Mouse (Mus musculus) midbrain, embryonic 11.5 days (tissue): ENCODE data around the gene Lrrc4c. TPM values are rescaled to one million over a fixed set of nuclear protein-coding genes. Genes with fewer than 3 reads are reported as not detected.

Experiments
- ATAC-seq: fragments of 200-750 bp; cut with Nextera tagmentation; 2 replicates; pipeline ENCODE4 v1.8.0; 2017; ENCODE audit warnings: moderate TSS enrichment, moderate library complexity; ENCODE audit not compliant: low FRiP score
- DNase-seq: peaks from one replicate; pipeline ENCODE4 v3.0.0; 2015; ENCODE audit warnings: low spot score; ENCODE audit errors: missing footprints
- H3K27ac ChIP-seq: fragments of 300-500 bp; sonication (generic); 2 replicates; pipeline ENCODE4 v1.5.1; 2014; ENCODE audit warnings: low read depth, low read length
- H3K27me3 ChIP-seq: fragments of 300-500 bp; sonication (generic); 2 replicates; pipeline ENCODE4 v1.6.1; 2014; ENCODE audit warnings: mild to moderate bottlenecking, low read length, moderate library complexity, mixed read lengths; ENCODE audit not compliant: control insufficient read depth, insufficient read depth
- H3K36me3 ChIP-seq: fragments of 300-500 bp; sonication (generic); 2 replicates; pipeline ENCODE4 v1.6.1; 2014; ENCODE audit warnings: mild to moderate bottlenecking, low read length, moderate library complexity, mixed read lengths; ENCODE audit not compliant: control insufficient read depth, insufficient read depth
- H3K4me1 ChIP-seq: fragments of 300-500 bp; sonication (generic); 2 replicates; pipeline ENCODE4 v1.6.1; 2014; ENCODE audit warnings: low read length; ENCODE audit not compliant: control insufficient read depth, insufficient read depth
- H3K4me2 ChIP-seq: fragments of 300-500 bp; sonication (generic); 2 replicates; pipeline ENCODE4 v1.6.1; 2014; ENCODE audit warnings: mild to moderate bottlenecking, moderate library complexity
- H3K4me3 ChIP-seq: fragments of 300-500 bp; sonication (generic); 2 replicates; pipeline ENCODE4 v1.5.1; 2014; ENCODE audit warnings: low read depth, low read length
- H3K9ac ChIP-seq: fragments of 300-500 bp; sonication (generic); 2 replicates; pipeline ENCODE4 v1.6.1; 2014; ENCODE audit warnings: low read length
- H3K9me3 ChIP-seq: fragments of 300-500 bp; sonication (generic); 2 replicates; pipeline ENCODE4 v1.6.1; 2016; ENCODE audit warnings: low read length; ENCODE audit not compliant: control insufficient read depth
- WGBS: fragments of 180-500 bp; shearing (Covaris S2); extraction: QIAGEN DNeasy Blood & Tissue Kit; methylation state at CpG from one replicate; pipeline ENCODE4 v1.1.7; 2014; 5-methylcytosine and 5-hydroxymethylcytosine counted together
- polyA plus RNA-seq: library from polyadenylated mRNA; unstranded; fragments of >200 nt; fragmentation: Nextera tagmentation; extraction: Ambion mirVana; gene quantifications from 2 replicates; pipeline ENCODE4 v1.2.1, GENCODE M21; 2014

Gene Lrrc4c
- polyA plus RNA-seq, 1 experiment from 2014 or later, result 3.8 TPM

DNA sequence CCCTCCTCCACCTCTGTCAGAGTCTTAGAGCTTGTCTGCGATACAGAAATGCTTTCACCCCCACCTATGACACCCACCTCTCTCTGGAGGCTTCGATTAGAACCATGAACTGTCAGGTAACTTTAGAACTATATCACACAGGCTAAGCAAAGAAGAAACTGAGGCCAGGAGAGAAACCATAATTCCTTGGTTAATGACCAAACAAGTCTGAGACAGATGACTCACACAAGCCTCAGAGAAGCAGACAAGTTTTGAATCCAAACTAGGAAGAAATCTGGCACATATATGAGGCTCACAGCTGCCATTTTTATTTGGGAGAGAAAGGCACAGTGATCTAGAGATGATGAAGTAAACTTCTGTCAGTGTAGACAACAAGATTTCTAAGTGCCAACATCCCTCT is 1151.4 kb downstream of the Lrrc4c start:
- H3K9me3 ChIP-seq, result no peaks in the 10 kb centered on the region
- H3K36me3 ChIP-seq, result no peaks in the 10 kb centered on the region
- H3K4me2 ChIP-seq, result peak overlapping the region; percentile 55; the same call in 1 of the 2 replicates
- no peak overlapping the region for H3K4me3 ChIP-seq
- ATAC-seq (no peak), DNase-seq (no peak)
- no peaks in the 10 kb centered on the region for H3K4me1 ChIP-seq
- 73% methylated on average over 2 of the region's 2 CpGs for WGBS
- no peaks in the 10 kb centered on the region for H3K27me3 ChIP-seq
- no peak overlapping the region for H3K27ac ChIP-seq
- no peak overlapping the region for H3K9ac ChIP-seq

DNA sequence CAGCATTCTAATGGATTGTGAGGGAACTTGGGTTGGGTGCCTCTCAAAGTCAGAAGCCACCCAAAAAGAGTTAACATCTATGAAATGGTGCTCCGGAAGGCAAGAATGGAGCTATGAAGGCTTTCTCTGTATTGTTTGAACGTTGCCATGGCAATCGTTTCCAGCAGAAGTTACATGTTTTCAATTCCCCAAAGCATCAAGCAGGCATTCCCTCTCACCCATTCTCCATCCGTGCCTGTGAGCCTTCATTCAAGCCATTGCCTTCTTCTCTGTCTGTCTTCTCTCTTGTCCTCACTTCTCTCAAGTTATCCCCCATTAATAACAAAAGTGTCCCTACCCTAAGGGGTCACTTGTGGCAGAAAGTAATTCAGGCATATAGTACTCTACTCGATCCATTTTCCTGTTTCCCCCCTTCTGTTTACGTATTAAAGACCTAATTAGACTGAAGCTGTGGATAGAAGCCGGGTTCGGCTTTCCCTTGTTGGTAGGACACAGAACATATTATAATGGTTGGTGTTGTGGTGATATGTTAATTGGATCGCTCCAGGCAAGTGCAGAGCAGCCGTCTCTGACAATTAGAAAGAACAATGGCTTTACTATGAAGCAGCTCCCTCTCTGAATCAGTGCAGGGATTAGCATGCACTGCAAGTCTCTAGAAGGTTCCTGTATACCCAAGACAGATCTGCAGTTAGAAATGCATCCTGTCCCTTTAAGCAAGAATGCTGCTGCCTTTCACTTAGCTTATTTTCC is 1160.4 kb downstream of the Lrrc4c start:
- DNase-seq (peak; percentile 84), ATAC-seq (peak; percentile 80)
- H3K27me3 ChIP-seq, result no peaks in the 10 kb centered on the region
- no peaks in the 10 kb centered on the region for H3K36me3 ChIP-seq
- H3K9ac ChIP-seq, result no peak overlapping the region
- no peaks in the 10 kb centered on the region for H3K9me3 ChIP-seq
- no peak overlapping the region for H3K4me2 ChIP-seq
- no peak overlapping the region for H3K4me3 ChIP-seq
- no peaks in the 10 kb centered on the region; the same call in 1 of the 2 replicates for H3K4me1 ChIP-seq
- H3K27ac ChIP-seq, result no peak overlapping the region
- WGBS, result 58% methylated on average over 10 of the region's 10 CpGs

DNA sequence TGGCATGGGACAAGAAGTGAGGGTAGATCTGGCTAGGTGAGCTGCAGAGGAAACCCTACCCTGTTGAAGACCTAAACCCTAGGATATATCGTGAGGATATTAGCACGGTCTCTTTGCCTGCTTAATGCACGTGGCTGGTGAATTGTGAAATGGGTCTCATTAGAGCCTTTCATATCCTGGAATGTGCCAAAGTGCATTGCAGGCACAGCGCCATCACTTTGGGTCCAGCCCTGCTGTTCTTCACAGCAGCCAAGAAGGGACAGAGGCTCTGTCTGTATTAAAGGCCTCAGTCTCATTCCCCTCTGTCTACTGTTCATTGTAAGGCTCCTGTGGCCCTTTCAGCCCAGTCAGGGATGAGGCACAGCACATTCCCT is 1160.9 kb downstream of the Lrrc4c start:
- H3K9me3 ChIP-seq, result no peaks in the 10 kb centered on the region
- DNase-seq (peak; percentile 81), ATAC-seq (peak; percentile 31; the same call in 1 of the 2 replicates)
- H3K27ac ChIP-seq, result no peak overlapping the region
- no peaks in the 10 kb centered on the region for H3K27me3 ChIP-seq
- no peak overlapping the region for H3K4me2 ChIP-seq
- no peaks in the 10 kb centered on the region for H3K36me3 ChIP-seq
- no peak overlapping the region for H3K9ac ChIP-seq
- H3K4me1 ChIP-seq, result no peaks in the 10 kb centered on the region; the same call in 1 of the 2 replicates
- WGBS, result 84% methylated on average over 4 of the region's 4 CpGs
- no peak overlapping the region for H3K4me3 ChIP-seq

DNA sequence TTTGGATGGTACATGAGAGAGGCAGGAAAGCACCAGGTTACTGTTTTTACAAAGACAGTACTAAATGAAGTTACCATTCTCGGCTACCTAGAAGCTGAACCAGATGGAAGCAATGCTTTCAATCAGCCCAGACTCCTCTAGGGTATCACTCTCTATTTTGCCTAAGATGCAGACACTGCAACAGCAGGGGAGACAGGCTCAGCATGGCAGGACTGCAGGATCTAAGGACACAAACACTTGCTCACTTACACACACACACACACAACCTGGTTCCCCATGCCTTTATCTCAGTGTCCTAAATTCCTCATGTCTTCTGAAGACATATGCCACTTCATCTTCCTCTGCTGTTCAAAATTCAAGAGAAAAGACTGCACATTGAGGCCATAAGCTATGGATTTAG is 1167.0 kb downstream of the Lrrc4c start:
- DNase-seq (no peak), ATAC-seq (no peak)
- H3K4me1 ChIP-seq, result no peaks in the 10 kb centered on the region
- H3K27ac ChIP-seq, result no peak overlapping the region
- H3K9me3 ChIP-seq, result no peaks in the 10 kb centered on the region
- no peaks in the 10 kb centered on the region for H3K36me3 ChIP-seq
- no peak overlapping the region for H3K4me3 ChIP-seq
- WGBS, result 75% methylated on average over 1 of the region's 1 CpGs
- no peak overlapping the region for H3K4me2 ChIP-seq
- H3K9ac ChIP-seq, result no peak overlapping the region
- H3K27me3 ChIP-seq, result no peaks in the 10 kb centered on the region

GRCm38 (mm10) chr2:97485609-97486008 is 1167.6 kb downstream of the Lrrc4c start:
- Histone ChIP-seq H3K9ac (no peak overlapping the region), H3K9me3 (no peaks in the 10 kb centered on the region), H3K27me3 (no peaks in the 10 kb centered on the region), H3K4me2 (no peak overlapping the region), H3K4me1 (no peaks in the 10 kb centered on the region), H3K27ac (no peak overlapping the region), H3K36me3 (no peaks in the 10 kb centered on the region), H3K4me3 (no peak overlapping the region)
- 81% methylated on average over 2 of the region's 2 CpGs for WGBS
- DNase-seq, result no peak
- ATAC-seq, result no peak

GRCm38 (mm10) chr2:97487567-97487966 is 1169.6 kb downstream of the Lrrc4c start:
- H3K36me3 ChIP-seq, result no peaks in the 10 kb centered on the region
- H3K4me2 ChIP-seq, result no peak overlapping the region
- ATAC-seq (no peak), DNase-seq (no peak)
- H3K4me3 ChIP-seq, result no peak overlapping the region
- no peaks in the 10 kb centered on the region for H3K4me1 ChIP-seq
- no peak overlapping the region for H3K9ac ChIP-seq
- no peaks in the 10 kb centered on the region for H3K27me3 ChIP-seq
- no peaks in the 10 kb centered on the region for H3K9me3 ChIP-seq
- no peak overlapping the region for H3K27ac ChIP-seq
- WGBS, result 72% methylated on average over 5 of the region's 5 CpGs

DNA sequence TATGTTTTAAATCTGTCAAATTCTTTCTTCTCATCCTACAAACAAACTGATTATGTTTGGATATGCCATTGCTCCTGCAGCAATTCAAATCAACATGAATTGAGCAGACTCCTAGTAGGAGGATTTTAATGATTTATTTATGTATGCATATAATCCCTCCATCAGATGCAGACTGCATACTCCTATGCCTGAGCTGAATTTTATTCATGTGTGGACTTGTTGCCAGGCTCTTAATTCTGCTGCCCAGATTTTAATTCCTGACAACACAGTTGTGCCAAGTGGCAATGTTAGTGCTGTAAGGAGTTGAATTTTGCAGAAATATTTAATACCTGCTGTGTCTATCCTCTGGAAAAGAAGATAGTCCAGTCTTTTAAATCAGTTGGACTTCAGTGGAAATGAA is 1179.1 kb downstream of the Lrrc4c start:
- no peak for DNase-seq
- Histone ChIP-seq H3K4me2 (no peak overlapping the region), H3K27me3 (no peaks in the 10 kb centered on the region), H3K4me3 (no peak overlapping the region), H3K9ac (no peak overlapping the region), H3K36me3 (no peaks in the 10 kb centered on the region), H3K27ac (no peak overlapping the region), H3K4me1 (no peaks in the 10 kb centered on the region), H3K9me3 (no peaks in the 10 kb centered on the region)
- ATAC-seq, result peak; percentile 71; the same call in 1 of the 2 replicates

DNA sequence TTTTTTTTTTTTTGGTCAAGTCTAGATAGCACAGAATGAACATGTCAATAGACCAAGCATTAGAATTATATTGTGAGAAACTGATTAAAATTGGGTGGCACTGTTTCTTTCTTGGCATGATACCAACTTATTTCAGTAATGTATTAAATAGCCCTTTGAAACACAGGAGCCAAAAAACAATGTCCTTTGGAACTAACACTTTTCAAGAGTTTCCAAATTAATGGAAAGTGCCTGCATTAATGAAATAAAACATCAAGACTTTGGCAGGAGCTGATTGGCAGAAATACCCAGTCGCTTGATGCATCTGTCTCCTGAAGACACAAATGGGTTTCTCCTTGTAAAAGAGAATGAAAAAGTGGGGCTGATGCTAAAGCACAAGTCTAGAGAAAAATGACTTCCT is 1184.5 kb downstream of the Lrrc4c start:
- WGBS, result 91% methylated on average over 1 of the region's 1 CpGs
- DNase-seq, result no peak
- H3K4me3 ChIP-seq, result no peak overlapping the region

DNA sequence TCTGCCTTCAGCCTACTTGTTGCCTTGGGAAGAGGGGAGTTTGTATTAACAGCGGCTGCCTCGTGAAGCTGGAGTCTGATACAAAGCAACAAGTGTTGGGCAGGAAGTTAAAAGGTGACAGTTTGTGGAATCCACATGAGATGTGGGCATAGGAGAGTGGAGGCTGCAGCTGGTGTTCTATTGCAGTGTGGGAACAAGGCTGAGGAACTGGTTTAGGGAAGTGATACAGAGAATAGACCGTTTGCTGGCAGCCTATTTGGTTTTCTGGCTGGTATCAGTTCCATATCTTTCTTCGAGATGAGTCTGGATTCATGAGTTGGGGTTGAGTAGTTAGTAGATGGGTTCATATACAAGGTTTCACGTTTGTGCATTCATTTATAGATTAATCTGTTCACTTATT is 1186.9 kb downstream of the Lrrc4c start:
- H3K9me3 ChIP-seq, result no peaks in the 10 kb centered on the region
- no peak overlapping the region for H3K27ac ChIP-seq
- ATAC-seq, result no peak

More for the DNA sequence above, 1184.5 kb downstream of the Lrrc4c start:
- Histone ChIP-seq H3K4me2 (no peak overlapping the region), H3K36me3 (no peaks in the 10 kb centered on the region), H3K4me1 (no peaks in the 10 kb centered on the region), H3K27ac (no peak overlapping the region), H3K9me3 (no peaks in the 10 kb centered on the region), H3K9ac (no peak overlapping the region), H3K27me3 (no peaks in the 10 kb centered on the region)
- ATAC-seq, result no peak

More for the DNA sequence above, 1186.9 kb downstream of the Lrrc4c start:
- no peaks in the 10 kb centered on the region for H3K27me3 ChIP-seq
- no peak for DNase-seq
- no peak overlapping the region for H3K9ac ChIP-seq
- H3K4me3 ChIP-seq, result no peak overlapping the region
- no peaks in the 10 kb centered on the region for H3K4me1 ChIP-seq
- H3K4me2 ChIP-seq, result no peak overlapping the region
- H3K36me3 ChIP-seq, result no peaks in the 10 kb centered on the region
- 77% methylated on average over 5 of the region's 5 CpGs for WGBS
